Comparison of ENCODE assay signal across 9 mouse cellular contexts in the genomic region with DNA sequence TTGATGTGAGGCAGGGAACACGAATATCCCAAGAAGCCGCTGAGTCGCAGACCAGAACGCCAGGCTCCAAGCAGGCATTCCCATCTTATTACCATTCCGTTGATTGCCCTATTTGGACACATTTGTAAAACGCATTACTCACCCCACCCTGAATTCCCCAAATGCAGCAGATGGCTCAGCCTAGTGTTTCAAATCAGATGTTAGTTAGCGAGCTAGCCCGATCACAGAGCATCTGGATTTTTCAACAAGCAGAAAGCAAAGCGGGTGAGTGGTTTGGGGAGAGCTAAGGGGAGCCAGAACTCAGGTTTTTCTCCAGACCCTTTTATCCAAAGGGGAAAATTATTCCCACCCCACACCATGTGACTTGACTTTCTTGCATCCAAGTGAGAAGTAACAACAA.
A peak's percentile ranks its signal among the peaks of the same experiment; 100 is the strongest.
DNase-seq lines count a peak whose midpoint lies in the region; TF ChIP-seq lines count a peak whose summit lies in the region.
"Had no signal": no experiment of that assay in that cellular context is flagged by ENCODE, and none has a peak within 500 bp of the region (broad histone marks: within the 10 kb centered on the region; RNA-seq: fewer than 3 reads in every experiment).

No protein-coding gene starts in this region.

- WGBS in heart, adult 2 months, result 83% methylated on average over 9 of the region's 9 CpGs

- H3K36me3 ChIP-seq in heart, adult 2 months (ENCODE audit: control insufficient read depth, insufficient read depth, low read length), result no peaks in the 10 kb centered on the region

- no peaks in the 10 kb centered on the region for H3K27me3 ChIP-seq in heart, adult 2 months (ENCODE audit: control insufficient read depth, insufficient read depth, low read length)

- no peak for TF ChIP-seq CTCF in gastrocnemius, adult 2 months (IDR thresholded peaks at IDR 0.05)
- TF ChIP-seq CTCF in heart, adult 2 months (IDR thresholded peaks at IDR 0.05), result no peak

- no peaks in the 10 kb centered on the region for H3K79me2 ChIP-seq in heart, adult 2 months (replicated peaks; ENCODE audit: control insufficient read depth, insufficient read depth, low read length)

- peak; percentile 32 for DNase-seq in gastrocnemius, adult 2 months
- no peak for DNase-seq in gastrocnemius, postnatal 36 days
- DNase-seq in right cerebral cortex, adult 18-20 months, result peak; percentile 32
- no peak for DNase-seq in right cerebral cortex, postnatal 4 days
- peak; percentile 14 for DNase-seq in gastrocnemius, postnatal 25 days
- no peak for DNase-seq in embryo, embryonic 11 days
- no peak for DNase-seq in heart, adult 2 months
- DNase-seq: heart, postnatal 14 days; liver had no signal

- no peak overlapping the region for H3K9ac ChIP-seq in heart, adult 2 months (ENCODE audit: low read depth, low read length)

- TF ChIP-seq EP300 in heart, adult 2 months (IDR thresholded peaks at IDR 0.05; ENCODE audit: insufficient read depth, low read depth, low read length), result no peak

- intact Hi-C loops in gastrocnemius, adult 2 months (cut with DNase I), result no loop called here
- intact Hi-C loops in gastrocnemius, postnatal 36 days (cut with DNase I), result no loop called here
- intact Hi-C loops in heart, adult 2 months (cut with DNase I), result no loop called here

- no peak for TF ChIP-seq POLR2A in heart, adult 2 months (IDR thresholded peaks at IDR 0.05; ENCODE audit: insufficient read depth, low read depth, low read length)

- peak overlapping the region; percentile 2 for H3K4me3 ChIP-seq in gastrocnemius, adult 2 months
- H3K4me3 ChIP-seq in heart, adult 2 months, result no peak overlapping the region

- no peaks in the 10 kb centered on the region for H3K4me1 ChIP-seq in heart, adult 2 months (ENCODE audit: control insufficient read depth, insufficient read depth, low read length)

- no peak overlapping the region; the same call in 1 of the 2 replicates for H3K27ac ChIP-seq in gastrocnemius, adult 2 months
- no peak overlapping the region for H3K27ac ChIP-seq in heart, adult 2 months

Comparison
In these comparisons a context has a peak if more than half of its experiments do, and no peak if none do; other contexts are left out.
1. DNase-seq: peak in gastrocnemius, adult 2 months (single experiment), right cerebral cortex, adult 18-20 months (single experiment) and gastrocnemius, postnatal 25 days (single experiment); none in gastrocnemius, postnatal 36 days (0 of 2), right cerebral cortex, postnatal 4 days (single experiment), embryo, embryonic 11 days (single experiment) and heart, adult 2 months (0 of 2).